Mouse (Mus musculus): ENCODE data around the gene Arhgef12. TPM values are rescaled to one million over a fixed set of nuclear protein-coding genes. Genes with fewer than 3 reads are reported as not detected.
A peak's percentile ranks its signal among the peaks of the same experiment; 100 is the strongest.
"Not testable (repeated sequence)": the region's sequence is repeated elsewhere in the genome, so short reads cannot be mapped to it uniquely, and the experiment has no call there.

The Arhgef12 gene
- polyA plus RNA-seq, 1 experiment from 2014 or later: 20.3 TPM

DNA sequence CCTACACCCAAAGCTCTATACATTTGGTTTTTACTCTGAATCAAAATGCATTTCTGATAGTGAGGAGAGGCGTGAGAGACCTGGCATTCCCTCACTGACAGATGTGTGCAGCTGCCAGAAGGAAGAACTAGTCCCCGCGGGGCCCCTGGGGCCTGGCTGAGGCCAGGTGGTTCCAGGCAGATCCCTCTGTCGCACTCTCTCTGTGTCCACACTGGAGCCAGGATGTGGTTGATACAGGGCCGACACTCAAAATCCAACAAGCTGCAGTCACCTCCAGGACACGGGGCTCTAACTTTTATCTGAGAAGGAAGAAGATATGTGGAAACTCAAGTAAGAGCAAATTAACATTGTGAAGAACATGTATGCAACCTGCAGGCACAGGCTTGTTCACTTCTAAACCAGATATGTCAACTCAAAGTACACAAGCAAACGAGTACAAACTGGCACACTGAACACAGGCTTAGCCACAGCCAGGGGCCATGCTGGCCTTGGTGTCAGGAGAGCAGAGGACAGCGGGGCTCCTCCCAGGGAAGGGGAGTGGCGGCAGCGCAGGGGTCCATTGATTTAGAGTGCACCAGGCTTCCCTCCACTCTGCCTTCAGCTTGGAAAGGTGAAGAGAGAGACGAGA lies 138.0 kb downstream of the Arhgef12 start:
- 74% methylated on average over 11 of the region's 11 CpGs for WGBS
- H3K36me3 ChIP-seq: peaks cover 69% of the 10 kb centered on the region

DNA sequence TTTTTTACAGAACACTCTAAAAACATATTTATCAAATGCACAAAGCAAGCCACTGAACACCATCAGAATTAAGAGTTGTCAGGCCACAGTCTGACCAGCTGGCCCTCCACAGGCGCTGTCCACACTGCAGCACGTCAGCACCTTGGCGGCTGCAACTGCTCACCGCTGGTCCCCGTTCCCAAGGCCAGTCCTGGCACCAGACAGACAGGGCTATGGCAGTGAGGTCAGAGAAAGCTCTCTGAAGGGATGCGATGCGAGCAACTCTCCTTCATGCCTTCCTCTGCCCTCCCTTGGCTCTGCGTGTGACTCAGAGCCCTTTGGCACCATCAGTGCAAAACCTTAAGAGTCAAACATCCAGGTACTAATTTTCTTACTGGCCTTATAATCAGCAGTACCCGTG lies 139.3 kb downstream of the Arhgef12 start:
- WGBS: 85% methylated on average over 9 of the region's 9 CpGs
- Histone ChIP-seq H3K4me3 (no peak overlapping the region), H3K27ac (replicated peaks) (no peak overlapping the region), H3K27me3 (no peaks in the 10 kb centered on the region), H3K9me3 (no peaks in the 10 kb centered on the region), H3K4me1 (replicated peaks) (0 out of 2 replicates have a peak, but pooled peaks cover 5% of the 10 kb centered on the region), H3K4me2 (no peak overlapping the region), H3K9ac (no peak overlapping the region), H3K36me3 (peaks cover 62% of the 10 kb centered on the region)
- ATAC-seq (ENCODE audit: low FRiP score, low read depth): no peak

More for the DNA sequence above, 138.0 kb downstream of the Arhgef12 start:
- no peak overlapping the region for H3K27ac ChIP-seq (replicated peaks)
- H3K27me3 ChIP-seq: no peaks in the 10 kb centered on the region
- ATAC-seq (ENCODE audit: low FRiP score, low read depth): no peak
- H3K9me3 ChIP-seq: no peaks in the 10 kb centered on the region
- H3K4me3 ChIP-seq: no peak overlapping the region
- no peak overlapping the region for H3K4me2 ChIP-seq
- no peak overlapping the region for H3K9ac ChIP-seq
- H3K4me1 ChIP-seq (replicated peaks): 0 out of 2 replicates have a peak, but pooled peaks cover 4% of the 10 kb centered on the region

DNA sequence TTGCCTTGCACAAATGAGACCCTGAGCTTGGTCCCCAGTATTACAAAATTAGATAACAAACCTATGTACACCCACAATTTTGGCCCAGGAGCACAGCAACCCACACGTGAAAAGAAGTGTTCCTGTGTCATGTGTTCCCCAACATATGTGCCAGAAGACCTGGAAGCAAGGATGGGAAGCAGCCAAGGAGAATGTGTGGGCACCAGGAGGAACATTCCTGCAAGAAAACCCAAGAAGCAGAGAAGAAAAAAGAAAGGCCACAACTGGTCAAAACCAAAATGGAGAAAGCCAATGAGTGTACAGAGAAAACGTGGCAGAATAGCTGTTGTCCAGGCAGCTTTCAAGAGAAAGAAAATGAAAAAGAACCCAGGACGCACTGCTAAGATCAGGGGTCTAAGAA lies 142.2 kb downstream of the Arhgef12 start:
- not testable (repeated sequence) for H3K4me2 ChIP-seq; ATAC-seq (ENCODE audit: low FRiP score, low read depth); H3K9me3 ChIP-seq; H3K9ac ChIP-seq; H3K27ac ChIP-seq (replicated peaks); H3K27me3 ChIP-seq; H3K4me1 ChIP-seq (replicated peaks); H3K4me3 ChIP-seq
- 90% methylated on average over 3 of the region's 3 CpGs for WGBS
- H3K36me3 ChIP-seq: peaks cover 33% of the 10 kb centered on the region

DNA sequence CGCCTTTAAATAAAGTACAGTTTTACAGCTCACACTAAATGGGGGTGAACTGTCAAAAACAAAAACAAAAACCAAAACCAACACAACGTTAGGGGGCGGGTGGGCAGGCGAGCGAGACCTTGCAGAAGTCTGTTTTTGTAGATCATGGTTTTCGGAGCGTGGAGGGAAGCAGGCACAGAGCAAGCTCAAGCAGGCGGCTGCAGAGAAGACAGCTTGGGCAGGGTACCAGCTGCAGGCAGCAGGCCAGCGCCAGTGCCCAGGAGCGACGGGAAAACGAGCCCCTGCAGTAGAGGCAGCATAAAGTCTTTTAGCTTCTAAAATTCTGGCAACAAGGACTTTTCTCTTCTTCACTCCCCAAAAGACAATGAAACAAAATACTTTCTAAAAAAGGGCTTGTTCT lies 142.7 kb downstream of the Arhgef12 start:
- Histone ChIP-seq H3K27ac (replicated peaks) (no peak overlapping the region), H3K27me3 (no peaks in the 10 kb centered on the region), H3K4me3 (no peak overlapping the region), H3K9me3 (no peaks in the 10 kb centered on the region), H3K4me2 (no peak overlapping the region), H3K9ac (no peak overlapping the region), H3K4me1 (replicated peaks) (0 out of 2 replicates have a peak, but pooled peaks cover 8% of the 10 kb centered on the region), H3K36me3 (peaks cover 29% of the 10 kb centered on the region)
- WGBS: 68% methylated on average over 12 of the region's 12 CpGs
- no peak for ATAC-seq (ENCODE audit: low FRiP score, low read depth)

DNA sequence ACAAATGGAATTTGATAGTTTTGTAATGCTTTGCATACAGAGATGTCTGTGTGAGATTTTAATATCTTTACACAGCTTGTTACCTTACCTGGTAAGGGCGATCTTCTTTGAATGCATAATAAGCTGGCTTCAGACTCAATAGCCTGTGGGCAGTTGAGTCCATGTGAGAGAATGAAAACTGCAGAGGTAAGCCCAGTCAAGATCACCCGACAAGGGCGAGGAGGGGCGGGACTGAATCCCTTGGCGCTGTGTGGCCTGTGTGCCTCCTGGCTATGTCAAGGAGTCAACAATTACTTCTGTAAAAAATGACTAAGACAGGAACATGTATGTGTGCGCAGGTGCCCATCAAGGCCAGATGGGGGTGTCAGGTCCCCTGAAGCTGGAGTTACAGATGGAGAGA lies 144.5 kb downstream of the Arhgef12 start:
- Histone ChIP-seq H3K4me3 (no peak overlapping the region), H3K36me3 (peaks cover 14% of the 10 kb centered on the region; the same call in 1 of the 2 replicates), H3K9ac (no peak overlapping the region), H3K4me1 (replicated peaks) (peaks cover 8% of the 10 kb centered on the region), H3K27ac (replicated peaks) (0 out of 2 replicates have a peak overlapping the region, but pooled peaks have one; percentile 20), H3K4me2 (no peak overlapping the region), H3K9me3 (no peaks in the 10 kb centered on the region), H3K27me3 (no peaks in the 10 kb centered on the region)
- ATAC-seq (ENCODE audit: low FRiP score, low read depth): 0 out of 2 replicates have a peak, but pooled peaks have one; percentile 35
- WGBS: 78% methylated on average over 6 of the region's 6 CpGs

DNA sequence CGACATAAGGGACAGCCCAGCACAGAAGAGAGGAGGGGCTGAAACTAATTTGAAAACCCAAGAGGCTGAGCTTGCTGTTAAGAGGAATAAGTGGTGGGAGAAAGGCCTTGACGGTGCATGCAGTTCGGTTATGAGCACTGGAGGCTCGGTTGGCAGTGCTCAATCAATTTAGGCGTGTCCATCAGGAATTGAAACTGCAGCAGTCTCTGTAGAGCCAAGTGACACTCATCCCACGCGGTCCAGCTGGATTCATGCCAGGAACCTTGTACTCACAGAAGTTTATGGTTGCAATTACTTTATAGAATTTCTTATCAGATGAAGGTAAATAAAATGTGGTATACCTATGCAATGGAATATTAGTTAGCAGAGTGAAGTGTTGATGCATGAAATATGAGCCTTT lies 148.6 kb downstream of the Arhgef12 start:
- H3K9me3 ChIP-seq: no peaks in the 10 kb centered on the region
- no peak for ATAC-seq (ENCODE audit: low FRiP score, low read depth)
- no peaks in the 10 kb centered on the region for H3K36me3 ChIP-seq
- H3K27me3 ChIP-seq: no peaks in the 10 kb centered on the region
- WGBS: 46% methylated on average over 7 of the region's 7 CpGs
- H3K4me3 ChIP-seq: no peak overlapping the region
- no peak overlapping the region for H3K9ac ChIP-seq
- H3K4me1 ChIP-seq (replicated peaks): peaks cover 14% of the 10 kb centered on the region
- H3K4me2 ChIP-seq: no peak overlapping the region
- no peak overlapping the region for H3K27ac ChIP-seq (replicated peaks)

DNA sequence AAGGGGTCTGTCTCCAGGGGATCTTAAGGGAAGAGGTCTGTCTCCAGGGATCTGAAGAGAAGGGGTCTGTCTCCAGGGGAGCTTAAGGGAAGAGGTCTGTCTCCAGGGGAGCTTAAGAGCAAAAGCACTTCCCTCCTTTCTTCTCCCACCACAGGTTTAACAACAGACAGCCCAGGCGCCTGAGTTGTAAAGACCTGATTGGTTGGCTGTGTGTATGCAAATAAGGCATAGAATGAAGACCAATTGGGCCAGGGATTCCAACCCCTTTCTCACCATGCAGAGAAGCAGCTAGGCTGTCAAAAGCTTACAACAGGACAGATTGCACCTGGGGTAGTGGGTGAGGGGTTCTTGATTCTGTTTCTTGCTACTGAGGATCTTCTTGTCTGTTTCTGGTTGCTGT lies 158.7 kb downstream of the Arhgef12 start:
- ATAC-seq (ENCODE audit: low FRiP score, low read depth): no peak
- H3K27me3 ChIP-seq: peaks cover 6% of the 10 kb centered on the region; the same call in 1 of the 2 replicates
- H3K4me3 ChIP-seq: no peak overlapping the region
- no peaks in the 10 kb centered on the region for H3K36me3 ChIP-seq
- WGBS: 67% methylated on average over 1 of the region's 1 CpGs
- no peak overlapping the region for H3K9ac ChIP-seq
- peaks cover 3% of the 10 kb centered on the region for H3K4me1 ChIP-seq (replicated peaks)
- H3K27ac ChIP-seq (replicated peaks): no peak overlapping the region
- no peak overlapping the region for H3K4me2 ChIP-seq
- no peaks in the 10 kb centered on the region for H3K9me3 ChIP-seq

DNA sequence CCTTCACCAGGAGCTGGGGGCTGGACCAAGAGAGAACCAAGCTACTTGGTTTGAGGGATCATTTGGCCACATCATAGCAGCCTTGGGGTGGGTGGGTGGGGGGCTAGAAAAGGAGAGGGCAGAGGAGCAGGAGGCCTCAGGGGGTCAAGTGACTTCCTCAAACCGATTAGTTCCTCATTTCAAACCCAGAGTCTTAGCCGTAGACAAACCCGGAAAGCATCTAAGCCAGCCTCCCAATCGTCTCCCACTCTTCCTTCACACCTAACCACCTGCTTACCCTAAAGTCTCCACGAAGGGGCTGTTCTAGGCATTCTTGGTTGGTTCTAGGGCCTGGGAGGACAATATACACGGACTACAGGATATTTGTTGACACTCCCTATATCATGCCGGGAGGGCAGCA lies 161.9 kb downstream of the Arhgef12 start:
- H3K9me3 ChIP-seq: no peaks in the 10 kb centered on the region
- no peak overlapping the region for H3K4me3 ChIP-seq
- 80% methylated on average over 7 of the region's 7 CpGs for WGBS
- H3K4me2 ChIP-seq: peak overlapping the region; percentile 90
- H3K4me1 ChIP-seq (replicated peaks): peaks cover 32% of the 10 kb centered on the region
- no peak overlapping the region for H3K27ac ChIP-seq (replicated peaks)
- H3K9ac ChIP-seq: no peak overlapping the region
- ATAC-seq (ENCODE audit: low FRiP score, low read depth): no peak
- H3K27me3 ChIP-seq: peaks cover 6% of the 10 kb centered on the region; the same call in 1 of the 2 replicates
- H3K36me3 ChIP-seq: no peaks in the 10 kb centered on the region

DNA sequence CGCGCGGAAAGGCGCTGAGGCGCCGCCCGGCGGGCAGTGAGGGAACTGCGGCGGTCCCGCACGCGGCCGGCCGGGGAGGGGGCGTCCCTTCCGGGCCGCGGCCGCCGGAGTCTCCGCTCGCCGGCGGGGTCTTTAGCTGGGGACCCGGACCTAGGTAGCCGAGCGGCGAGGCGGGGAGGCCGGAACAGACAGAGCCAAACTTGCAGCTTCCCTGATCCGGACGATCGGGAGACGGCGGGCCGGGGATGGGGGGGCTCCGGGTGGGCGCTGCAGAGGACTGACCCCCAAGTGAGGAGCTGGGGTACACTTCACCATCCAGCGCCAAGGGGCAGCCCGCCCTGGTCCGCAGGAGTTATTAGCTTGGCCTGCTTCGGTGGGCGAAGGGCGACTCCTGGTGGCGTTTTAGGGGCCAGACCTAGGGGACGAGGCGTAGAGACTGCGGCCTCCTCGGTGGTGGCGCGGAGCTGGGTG lies 162.5 kb downstream of the Arhgef12 start:
- H3K4me3 ChIP-seq: peak overlapping the region; percentile 78
- H3K9ac ChIP-seq: peak overlapping the region; percentile 83
- H3K27ac ChIP-seq (replicated peaks): peak overlapping the region; percentile 81
- WGBS: 1% methylated on average over 52 of the region's 52 CpGs
- H3K36me3 ChIP-seq: no peaks in the 10 kb centered on the region
- H3K9me3 ChIP-seq: no peaks in the 10 kb centered on the region
- peak; percentile 89 for ATAC-seq (ENCODE audit: low FRiP score, low read depth)
- peaks cover 35% of the 10 kb centered on the region for H3K4me1 ChIP-seq (replicated peaks)
- H3K27me3 ChIP-seq: peaks cover 6% of the 10 kb centered on the region; the same call in 1 of the 2 replicates
- H3K4me2 ChIP-seq: peak overlapping the region; percentile 90

DNA sequence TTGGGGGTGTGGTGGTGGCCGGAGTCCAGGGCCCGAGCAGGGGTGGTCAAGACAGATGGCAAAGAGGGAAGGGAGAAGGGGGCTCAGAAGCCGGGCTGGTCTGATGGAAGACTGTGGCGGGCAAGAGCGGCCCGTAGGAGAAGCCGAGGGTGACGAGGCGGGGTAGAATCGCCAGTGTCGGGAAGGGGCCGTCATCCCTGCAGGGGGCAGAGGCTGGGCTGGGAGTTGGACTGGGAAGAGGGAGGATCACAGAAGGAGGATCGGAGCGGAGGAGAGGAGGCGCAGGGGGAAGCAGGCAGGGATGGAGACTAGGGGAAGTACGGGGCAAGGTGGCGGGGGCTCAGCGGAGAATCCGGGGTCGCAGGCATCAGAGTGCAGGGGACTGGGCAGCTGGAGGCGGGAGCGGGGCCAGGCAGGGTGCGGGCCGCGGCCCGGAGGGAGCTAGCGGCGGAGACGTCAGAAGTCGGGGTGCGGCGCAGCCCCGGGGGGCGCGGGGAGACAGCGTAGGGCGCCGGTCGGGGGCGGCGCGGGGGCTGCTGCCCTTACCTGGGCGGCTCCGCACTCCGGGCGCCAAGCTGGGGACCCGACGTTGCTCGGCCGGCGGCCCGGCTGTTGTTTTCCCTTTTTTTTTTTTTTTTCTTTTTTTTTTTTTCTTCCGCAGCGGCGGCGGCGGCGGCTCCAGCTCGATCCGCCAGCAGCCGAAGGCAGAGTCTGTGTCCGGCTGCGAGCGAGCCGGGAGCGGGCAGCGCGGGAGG lies 163.1 kb downstream of the Arhgef12 start, which contains the start of gene Grik4:
Grik4 (minus strand) TSS at position 713 of the 755 bp plus-strand sequence.
- Histone ChIP-seq H3K4me3 (peak within 1 kb of the TSS; percentile 78), H3K27ac (replicated peaks) (peak within 1 kb of the TSS; percentile 81), H3K4me1 (replicated peaks) (peaks cover 35% of the 10 kb centered on the region), H3K9me3 (no peaks in the 10 kb centered on the region), H3K27me3 (peaks cover 6% of the 10 kb centered on the region; the same call in 1 of the 2 replicates), H3K36me3 (no peaks in the 10 kb centered on the region), H3K4me2 (peak within 1 kb of the TSS; percentile 90), H3K9ac (peak within 1 kb of the TSS; percentile 83)
- under 1% methylated on average over 42 of the region's 68 CpGs for WGBS
- ATAC-seq (ENCODE audit: low FRiP score, low read depth): peak; percentile 39; the same call in 1 of the 2 replicates

DNA sequence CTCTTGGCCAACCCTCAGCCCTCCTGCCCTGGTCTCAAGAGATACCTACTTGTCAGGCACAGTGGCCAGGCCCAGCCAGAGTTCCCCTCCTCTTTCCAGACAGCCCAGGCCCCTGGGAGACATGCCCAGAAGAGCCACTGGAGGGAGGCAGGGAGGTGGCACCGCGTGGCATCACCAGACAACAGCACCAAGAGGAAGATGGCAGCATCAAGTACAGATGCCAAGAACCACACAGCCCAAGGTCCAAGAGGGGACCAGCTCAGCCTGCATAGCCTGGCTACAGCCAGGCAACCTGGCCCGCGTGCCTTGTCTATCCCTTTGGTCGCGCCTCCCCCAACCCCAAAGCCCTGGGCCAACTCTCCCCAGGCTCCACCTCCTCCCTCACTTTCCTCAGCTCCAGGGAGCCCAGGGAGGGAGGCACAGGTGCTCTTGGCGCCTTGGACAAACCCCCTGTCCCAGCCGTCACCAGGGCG lies 163.9 kb downstream of the Arhgef12 start:
- peak; percentile 44 for ATAC-seq (ENCODE audit: low FRiP score, low read depth)
- H3K9ac ChIP-seq: peak overlapping the region; percentile 83
- H3K27ac ChIP-seq (replicated peaks): peak overlapping the region; percentile 81
- peak overlapping the region; percentile 78 for H3K4me3 ChIP-seq
- H3K4me2 ChIP-seq: peak overlapping the region; percentile 90
- peaks cover 6% of the 10 kb centered on the region; the same call in 1 of the 2 replicates for H3K27me3 ChIP-seq
- H3K4me1 ChIP-seq (replicated peaks): peaks cover 35% of the 10 kb centered on the region
- no peaks in the 10 kb centered on the region for H3K36me3 ChIP-seq
- WGBS: 4% methylated on average over 9 of the region's 9 CpGs
- no peaks in the 10 kb centered on the region for H3K9me3 ChIP-seq

DNA sequence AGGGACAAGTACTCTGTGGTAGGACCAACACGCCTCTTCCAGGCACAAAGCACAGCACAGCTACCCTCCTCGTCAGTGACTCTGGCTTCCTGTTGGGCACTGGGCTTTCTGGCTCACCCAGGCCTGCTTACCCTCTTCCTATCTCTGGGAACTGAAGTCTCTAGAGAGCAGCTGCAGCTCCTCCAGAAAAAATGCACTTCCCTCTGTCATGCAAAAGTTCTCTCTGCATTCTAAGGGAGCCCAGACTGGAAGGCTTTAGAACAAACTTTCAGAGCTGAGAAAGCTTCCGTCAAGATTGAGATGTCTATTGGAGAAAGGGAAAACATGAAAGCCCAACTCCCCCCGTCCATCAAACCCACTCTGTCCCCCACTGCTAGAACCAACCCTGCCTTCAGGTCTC lies 164.9 kb downstream of the Arhgef12 start:
- ATAC-seq (ENCODE audit: low FRiP score, low read depth): no peak
- Histone ChIP-seq H3K36me3 (no peaks in the 10 kb centered on the region), H3K9ac (no peak overlapping the region), H3K4me2 (peak overlapping the region; percentile 90), H3K4me1 (replicated peaks) (peaks cover 35% of the 10 kb centered on the region), H3K9me3 (no peaks in the 10 kb centered on the region), H3K4me3 (peak overlapping the region; percentile 78), H3K27ac (replicated peaks) (no peak overlapping the region), H3K27me3 (peaks cover 6% of the 10 kb centered on the region; the same call in 1 of the 2 replicates)
- 53% methylated on average over 4 of the region's 4 CpGs for WGBS

All from hindbrain, embryonic 15.5 days (tissue).